Mouse (Mus musculus): ENCODE data around the gene Gm45062. TPM values are rescaled to one million over a fixed set of nuclear protein-coding genes. Genes with fewer than 3 reads are reported as not detected.
A peak's percentile ranks its signal among the peaks of the same experiment; 100 is the strongest.

Gm45062 gene
- polyA plus RNA-seq, 1 experiment from 2014 or later = 2.1 TPM

DNA sequence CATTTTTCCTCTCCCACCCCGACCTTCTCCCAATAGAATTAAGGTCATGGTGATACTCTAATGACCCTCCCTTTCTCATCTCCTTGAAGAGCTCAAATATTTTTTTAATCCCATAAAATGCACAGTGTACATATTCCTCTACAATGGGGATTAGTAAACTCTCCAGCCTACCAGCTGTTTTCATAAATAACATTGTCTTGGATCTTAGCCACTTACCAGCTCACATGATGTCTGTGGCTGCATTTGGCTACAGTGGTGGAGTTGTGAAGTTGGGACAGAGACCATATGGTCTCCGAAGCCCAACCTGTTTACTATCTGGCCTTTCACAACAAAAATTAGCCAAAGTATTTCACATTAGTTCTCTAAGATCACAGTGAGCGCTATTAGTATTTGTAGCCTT is 111.4 kb downstream of the Gm45062 start:
- H3K36me3 ChIP-seq (ENCODE audit: insufficient read depth, low read length) = no peaks in the 10 kb centered on the region
- H3K9ac ChIP-seq (replicated peaks; ENCODE audit: low read depth) = no peak overlapping the region
- 68% methylated on average over 3 of the region's 3 CpGs for WGBS
- DNase-seq (ENCODE audit: low spot score) (peak; percentile 82), ATAC-seq (peak; percentile 83)
- H3K27me3 ChIP-seq (replicated peaks; ENCODE audit: insufficient read depth, low read length) = no peaks in the 10 kb centered on the region
- H3K27ac ChIP-seq (ENCODE audit: low read length) = no peak overlapping the region
- H3K9me3 ChIP-seq (ENCODE audit: low read length) = no peaks in the 10 kb centered on the region
- no peaks in the 10 kb centered on the region for H3K4me1 ChIP-seq (ENCODE audit: insufficient read depth, low read depth, low read length)
- H3K4me3 ChIP-seq (ENCODE audit: low read depth, low read length) = no peak overlapping the region
- TF ChIP-seq EP300 (IDR thresholded peaks at IDR 0.05) = peak; percentile 32; the same call in 1 of the 2 replicates
- TF ChIP-seq CTCF (IDR thresholded peaks at IDR 0.05) = no peak
- H3K4me2 ChIP-seq (replicated peaks; ENCODE audit: low read depth, low read length) = no peak overlapping the region

DNA sequence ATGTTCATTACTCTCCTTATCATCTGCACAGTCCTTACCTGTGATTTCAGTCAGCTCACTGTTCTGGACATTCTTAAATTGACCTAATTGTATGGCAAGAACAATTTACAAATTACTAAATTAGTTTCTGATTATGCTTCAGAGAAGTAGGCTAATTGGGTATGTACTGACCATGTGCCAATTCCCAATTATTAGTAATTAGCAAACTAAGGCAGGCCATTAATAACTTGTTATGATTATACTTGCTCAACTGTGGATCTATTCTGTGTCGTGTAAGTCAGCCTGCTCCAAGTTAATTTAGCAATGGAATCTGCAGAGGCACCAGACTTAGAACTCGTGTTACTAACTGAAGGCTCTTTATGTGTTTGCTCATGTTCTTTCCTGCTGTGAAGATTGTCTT is 113.8 kb downstream of the Gm45062 start:
- Histone ChIP-seq H3K4me3 (ENCODE audit: low read depth, low read length) (no peak overlapping the region), H3K27me3 (replicated peaks; ENCODE audit: insufficient read depth, low read length) (no peaks in the 10 kb centered on the region), H3K36me3 (ENCODE audit: insufficient read depth, low read length) (no peaks in the 10 kb centered on the region), H3K27ac (ENCODE audit: low read length) (no peak overlapping the region), H3K4me2 (replicated peaks; ENCODE audit: low read depth, low read length) (no peak overlapping the region), H3K9ac (replicated peaks; ENCODE audit: low read depth) (no peak overlapping the region), H3K9me3 (ENCODE audit: low read length) (no peaks in the 10 kb centered on the region), H3K4me1 (ENCODE audit: insufficient read depth, low read depth, low read length) (no peaks in the 10 kb centered on the region)
- ATAC-seq (no peak), DNase-seq (ENCODE audit: low spot score) (no peak)
- WGBS = 53% methylated on average over 2 of the region's 2 CpGs
- TF ChIP-seq EP300 (IDR thresholded peaks at IDR 0.05) (no peak), CTCF (IDR thresholded peaks at IDR 0.05) (no peak)

DNA sequence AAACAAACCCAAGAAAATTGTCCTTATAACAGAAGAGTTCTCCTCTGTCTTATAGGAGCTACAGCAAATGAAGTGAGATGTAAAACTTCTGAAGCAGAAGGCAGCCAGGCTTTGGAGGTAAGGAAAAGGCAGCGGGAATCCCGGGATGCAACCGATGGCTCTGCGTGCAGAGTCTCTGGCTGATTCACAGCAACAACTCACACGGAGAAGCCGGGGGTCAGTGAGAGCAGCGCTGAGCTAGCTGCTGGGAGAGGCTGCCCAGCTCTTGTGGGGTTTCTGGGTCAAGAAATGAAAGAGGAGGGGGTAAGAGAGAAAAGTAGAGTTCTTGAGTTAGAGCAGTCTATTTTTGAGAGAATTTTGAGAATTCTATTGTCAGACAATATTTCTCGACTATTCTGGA is 114.6 kb downstream of the Gm45062 start:
- H3K9ac ChIP-seq (replicated peaks; ENCODE audit: low read depth) = no peak overlapping the region
- DNase-seq (ENCODE audit: low spot score) (no peak), ATAC-seq (no peak)
- no peaks in the 10 kb centered on the region for H3K36me3 ChIP-seq (ENCODE audit: insufficient read depth, low read length)
- no peak overlapping the region for H3K4me2 ChIP-seq (replicated peaks; ENCODE audit: low read depth, low read length)
- H3K4me1 ChIP-seq (ENCODE audit: insufficient read depth, low read depth, low read length) = no peaks in the 10 kb centered on the region
- H3K27me3 ChIP-seq (replicated peaks; ENCODE audit: insufficient read depth, low read length) = no peaks in the 10 kb centered on the region
- 54% methylated on average over 8 of the region's 8 CpGs for WGBS
- no peak overlapping the region for H3K27ac ChIP-seq (ENCODE audit: low read length)
- no peaks in the 10 kb centered on the region for H3K9me3 ChIP-seq (ENCODE audit: low read length)
- H3K4me3 ChIP-seq (ENCODE audit: low read depth, low read length) = no peak overlapping the region
- TF ChIP-seq CTCF (IDR thresholded peaks at IDR 0.05) = no peak

DNA sequence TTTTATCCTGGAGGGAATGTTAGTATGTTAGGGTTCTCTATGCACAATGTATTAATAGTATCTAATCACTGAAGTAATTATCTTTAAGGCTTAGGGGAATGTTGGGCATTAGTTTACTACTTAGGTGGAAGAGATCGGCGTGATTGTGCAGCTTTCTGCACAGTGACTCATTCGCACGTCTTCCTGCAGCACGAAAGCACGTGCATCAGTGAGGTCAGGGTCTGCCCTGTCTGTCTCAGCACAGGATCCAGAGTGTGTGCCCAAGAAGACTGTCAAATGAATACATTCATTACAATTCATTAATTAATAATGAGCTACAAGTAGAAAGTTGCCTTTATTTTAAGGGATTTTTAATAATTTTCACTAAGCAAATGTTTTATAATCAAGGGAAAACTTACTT is 115.0 kb downstream of the Gm45062 start:
- Histone ChIP-seq H3K36me3 (ENCODE audit: insufficient read depth, low read length) (no peaks in the 10 kb centered on the region), H3K4me3 (ENCODE audit: low read depth, low read length) (no peak overlapping the region), H3K9me3 (ENCODE audit: low read length) (no peaks in the 10 kb centered on the region), H3K9ac (replicated peaks; ENCODE audit: low read depth) (no peak overlapping the region), H3K4me1 (ENCODE audit: insufficient read depth, low read depth, low read length) (no peaks in the 10 kb centered on the region), H3K4me2 (replicated peaks; ENCODE audit: low read depth, low read length) (no peak overlapping the region), H3K27ac (ENCODE audit: low read length) (no peak overlapping the region), H3K27me3 (replicated peaks; ENCODE audit: insufficient read depth, low read length) (no peaks in the 10 kb centered on the region)
- ATAC-seq = no peak
- TF ChIP-seq CTCF (IDR thresholded peaks at IDR 0.05) (no peak), EP300 (IDR thresholded peaks at IDR 0.05) (no peak)
- no peak for DNase-seq (ENCODE audit: low spot score)
- 72% methylated on average over 6 of the region's 6 CpGs for WGBS

DNA sequence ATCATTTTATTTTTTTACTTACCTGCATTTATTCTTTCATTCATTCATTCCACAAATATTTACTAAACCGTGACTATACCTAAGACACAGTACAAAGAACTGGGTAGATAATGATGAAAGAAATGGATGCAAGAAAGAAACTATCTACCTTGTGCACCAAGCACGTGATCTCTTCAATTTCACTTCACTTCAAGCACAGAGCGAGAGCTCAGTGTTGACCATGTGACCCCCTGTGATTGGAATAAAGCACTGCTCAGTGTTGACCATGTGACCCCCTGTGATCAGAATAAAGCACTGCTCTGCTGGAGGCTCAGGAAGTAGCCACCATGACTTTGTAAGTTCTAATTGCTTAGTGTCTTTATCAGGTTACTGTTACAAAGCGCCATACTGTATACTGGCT is 115.5 kb downstream of the Gm45062 start:
- WGBS = 85% methylated on average over 4 of the region's 4 CpGs
- no peak for ATAC-seq

DNA sequence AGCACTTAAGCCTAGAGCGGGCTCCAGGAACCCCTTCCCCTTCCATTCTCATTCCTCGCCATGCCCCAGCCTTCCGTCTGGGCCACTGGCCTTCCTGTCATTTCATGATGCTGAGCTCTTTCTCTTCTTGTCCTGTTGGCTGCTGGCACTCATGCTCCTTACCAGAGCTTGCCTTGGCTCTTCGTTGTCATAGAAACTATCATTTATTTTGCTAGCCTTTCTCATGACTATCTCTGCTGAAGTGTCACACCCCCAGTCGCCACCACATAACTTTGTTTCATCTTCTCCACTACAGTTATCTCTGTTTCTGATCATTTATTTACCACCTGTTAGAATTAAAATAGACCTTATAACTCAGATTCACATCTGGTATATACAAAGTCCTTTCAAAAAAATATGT is 117.1 kb downstream of the Gm45062 start:
- 92% methylated on average over 5 of the region's 5 CpGs for WGBS
- H3K4me3 ChIP-seq (ENCODE audit: low read depth, low read length) = no peak overlapping the region
- TF ChIP-seq CTCF (IDR thresholded peaks at IDR 0.05) (no peak), EP300 (IDR thresholded peaks at IDR 0.05) (no peak)
- ATAC-seq = no peak
- H3K36me3 ChIP-seq (ENCODE audit: insufficient read depth, low read length) = no peaks in the 10 kb centered on the region
- H3K4me1 ChIP-seq (ENCODE audit: insufficient read depth, low read depth, low read length) = no peaks in the 10 kb centered on the region
- H3K27ac ChIP-seq (ENCODE audit: low read length) = no peak overlapping the region
- no peaks in the 10 kb centered on the region for H3K9me3 ChIP-seq (ENCODE audit: low read length)
- no peaks in the 10 kb centered on the region for H3K27me3 ChIP-seq (replicated peaks; ENCODE audit: insufficient read depth, low read length)
- no peak overlapping the region for H3K9ac ChIP-seq (replicated peaks; ENCODE audit: low read depth)
- DNase-seq (ENCODE audit: low spot score) = no peak
- no peak overlapping the region for H3K4me2 ChIP-seq (replicated peaks; ENCODE audit: low read depth, low read length)

More for the DNA sequence above, 115.5 kb downstream of the Gm45062 start:
- Histone ChIP-seq H3K4me1 (ENCODE audit: insufficient read depth, low read depth, low read length) (no peaks in the 10 kb centered on the region), H3K9ac (replicated peaks; ENCODE audit: low read depth) (no peak overlapping the region), H3K27ac (ENCODE audit: low read length) (no peak overlapping the region), H3K4me3 (ENCODE audit: low read depth, low read length) (no peak overlapping the region), H3K9me3 (ENCODE audit: low read length) (no peaks in the 10 kb centered on the region), H3K27me3 (replicated peaks; ENCODE audit: insufficient read depth, low read length) (no peaks in the 10 kb centered on the region), H3K36me3 (ENCODE audit: insufficient read depth, low read length) (no peaks in the 10 kb centered on the region), H3K4me2 (replicated peaks; ENCODE audit: low read depth, low read length) (no peak overlapping the region)
- no peak for TF ChIP-seq CTCF (IDR thresholded peaks at IDR 0.05)
- TF ChIP-seq EP300 (IDR thresholded peaks at IDR 0.05) = no peak
- DNase-seq (ENCODE audit: low spot score) = no peak

DNA sequence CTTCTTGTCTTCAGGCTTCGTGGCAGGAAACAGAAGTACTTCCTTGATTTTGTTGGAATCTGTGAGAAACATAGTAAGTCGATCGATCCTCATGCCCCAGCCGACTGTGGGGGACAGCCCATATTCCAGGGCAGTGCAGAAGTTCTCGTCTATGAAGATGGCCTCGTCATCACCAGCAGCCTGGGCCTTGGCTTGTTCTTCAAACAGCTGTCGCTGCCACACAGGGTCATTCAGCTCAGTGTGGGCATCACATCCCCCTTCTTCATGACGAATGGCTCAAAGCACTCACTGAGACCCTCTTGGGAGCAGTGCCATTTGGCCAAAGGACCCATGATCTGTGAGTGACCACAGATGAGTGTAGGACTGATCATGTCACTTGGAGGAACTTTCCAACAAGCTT is 118.4 kb downstream of the Gm45062 start:
- Histone ChIP-seq H3K4me3 (ENCODE audit: low read depth, low read length) (no peak overlapping the region), H3K27me3 (replicated peaks; ENCODE audit: insufficient read depth, low read length) (no peaks in the 10 kb centered on the region), H3K36me3 (ENCODE audit: insufficient read depth, low read length) (no peaks in the 10 kb centered on the region), H3K27ac (ENCODE audit: low read length) (no peak overlapping the region), H3K9me3 (ENCODE audit: low read length) (no peaks in the 10 kb centered on the region), H3K4me2 (replicated peaks; ENCODE audit: low read depth, low read length) (no peak overlapping the region), H3K4me1 (ENCODE audit: insufficient read depth, low read depth, low read length) (no peaks in the 10 kb centered on the region), H3K9ac (replicated peaks; ENCODE audit: low read depth) (no peak overlapping the region)
- DNase-seq (ENCODE audit: low spot score) (no peak), ATAC-seq (no peak)
- TF ChIP-seq EP300 (IDR thresholded peaks at IDR 0.05) (no peak), CTCF (IDR thresholded peaks at IDR 0.05) (no peak)
- WGBS = 80% methylated on average over 8 of the region's 8 CpGs
